Mouse (Mus musculus) erythroblast, embryonic 14.5 days (primary cell): ENCODE data around the gene Rasd1.

Experiments
- GATA1 ChIP-seq: IDR thresholded peaks from 2 replicates; pipeline ENCODE4 v1.6.1; 2012; ENCODE audit warnings: low read length, inconsistent platforms, mixed read lengths
- TAL1 ChIP-seq: IDR thresholded peaks from 3 replicates; pipeline ENCODE4 v1.6.1; 2012; ENCODE audit warnings: low read length, inconsistent platforms, mixed read lengths

DNA sequence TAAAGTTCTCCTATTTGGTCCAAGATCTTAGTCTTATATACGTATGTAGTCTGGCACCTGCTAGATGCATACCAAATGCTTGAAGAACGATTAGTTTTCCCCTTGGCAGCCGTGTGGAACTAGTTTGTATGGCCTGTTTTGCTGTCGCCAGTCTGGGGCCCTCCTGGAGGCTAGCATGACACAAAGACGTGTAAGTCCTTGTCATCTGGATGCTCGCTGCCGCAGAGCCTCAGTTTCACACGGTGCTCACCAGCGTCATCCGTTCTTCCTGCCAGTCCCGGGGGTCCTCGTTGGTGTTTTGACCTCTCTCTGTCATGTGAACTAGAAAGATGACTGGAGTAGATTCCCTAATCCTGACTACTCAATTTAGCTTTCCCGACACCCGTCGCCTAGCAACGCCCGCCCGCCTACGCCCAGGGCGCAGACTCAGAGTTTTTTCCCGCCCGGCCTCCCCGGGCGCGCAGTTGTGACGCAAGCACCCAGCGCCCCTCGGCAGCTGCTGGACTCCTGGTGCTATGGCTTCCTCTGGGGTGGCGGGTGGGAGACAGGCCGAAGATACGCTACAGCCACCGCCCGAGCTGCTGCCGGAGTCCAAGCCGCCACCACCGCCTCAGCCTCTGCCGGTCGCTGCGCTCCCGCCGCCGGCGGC, 16.9 kb downstream of the Rasd1 start, which contains the start of gene Med9:
- TF ChIP-seq GATA1 (no peak), TAL1 (no peak)
